Mouse (Mus musculus): ENCODE data around the gene Mmp17. TPM values are rescaled to one million over a fixed set of nuclear protein-coding genes. Genes with fewer than 3 reads are reported as not detected.
A peak's percentile ranks its signal among the peaks of the same experiment; 100 is the strongest.
"Not testable (repeated sequence)": the region's sequence is repeated elsewhere in the genome, so short reads cannot be mapped to it uniquely, and the experiment has no call there.

Gene Mmp17
- polyA plus RNA-seq, 1 experiment from 2014 or later: 2.1 TPM

DNA sequence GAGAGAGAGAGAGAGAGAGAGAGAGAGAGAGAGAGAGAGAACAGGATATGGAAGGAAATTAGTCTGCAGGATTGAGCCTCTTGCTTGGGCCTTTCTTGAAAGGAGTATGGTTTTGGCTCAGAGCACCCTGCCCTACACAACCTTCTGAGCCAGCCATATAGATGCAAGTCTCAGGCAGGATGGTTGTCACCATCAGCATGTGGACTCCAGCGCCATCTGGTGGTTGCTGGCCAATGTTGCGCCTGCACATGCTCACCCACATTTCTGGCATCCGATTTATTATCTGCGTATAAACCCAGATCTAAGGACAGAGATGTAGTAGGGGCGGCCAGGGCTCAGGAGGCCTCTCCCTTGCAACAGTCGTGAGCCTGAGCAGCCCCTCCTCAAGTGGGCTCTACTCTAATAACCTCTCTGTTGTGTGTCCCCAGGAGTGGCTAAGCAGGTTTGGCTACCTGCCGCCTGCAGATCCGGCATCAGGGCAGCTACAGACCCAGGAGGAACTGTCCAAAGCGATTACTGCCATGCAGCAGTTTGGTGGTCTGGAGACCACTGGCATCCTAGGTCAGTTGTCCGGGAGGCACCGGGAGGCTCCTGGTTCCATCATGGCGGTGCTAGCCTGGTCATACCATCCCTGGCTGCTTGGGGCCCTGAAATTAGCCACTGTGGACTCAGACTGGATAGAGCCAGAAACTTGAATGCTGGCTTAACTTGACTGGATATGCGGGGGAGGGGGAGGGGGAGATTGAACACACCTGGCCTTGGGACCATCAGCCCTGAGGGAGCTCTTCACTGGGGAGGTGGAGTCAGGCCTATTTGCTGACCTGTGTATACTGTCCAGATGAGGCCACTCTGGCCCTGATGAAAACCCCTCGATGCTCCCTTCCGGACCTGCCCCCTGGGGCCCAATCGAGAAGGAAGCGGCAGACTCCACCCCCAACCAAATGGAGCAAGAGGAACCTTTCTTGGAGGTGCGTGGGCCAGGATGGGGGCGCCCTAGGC is 10.4 kb downstream of the Mmp17 start:
- ATAC-seq (ENCODE audit: low FRiP score, low read depth): peak; percentile 53
- 34% methylated on average over 19 of the region's 19 CpGs for WGBS
- H3K9me3 ChIP-seq: 0 out of 2 replicates have a peak, but pooled peaks cover 4% of the 10 kb centered on the region
- H3K4me3 ChIP-seq: no peak overlapping the region
- H3K4me2 ChIP-seq (replicated peaks): no peak overlapping the region
- no peak overlapping the region for H3K9ac ChIP-seq
- H3K27ac ChIP-seq: no peak overlapping the region
- 0 out of 2 replicates have a peak, but pooled peaks cover 3% of the 10 kb centered on the region for H3K4me1 ChIP-seq
- H3K36me3 ChIP-seq: no peaks in the 10 kb centered on the region
- H3K27me3 ChIP-seq: peaks cover 18% of the 10 kb centered on the region; the same call in 1 of the 2 replicates

- WGBS: 32% methylated on average over 16 of the region's 16 CpGs
- Histone ChIP-seq H3K27ac (no peak overlapping the region), H3K9me3 (0 out of 2 replicates have a peak, but pooled peaks cover 4% of the 10 kb centered on the region), H3K9ac (no peak overlapping the region), H3K36me3 (no peaks in the 10 kb centered on the region), H3K27me3 (no peaks in the 10 kb centered on the region), H3K4me2 (replicated peaks) (no peak overlapping the region), H3K4me3 (no peak overlapping the region), H3K4me1 (no peaks in the 10 kb centered on the region)
- ATAC-seq (ENCODE audit: low FRiP score, low read depth): no peak
Measured at GRCm38 (mm10) chr5:129602071-129602487, 18.1 kb downstream of the Mmp17 start.

GRCm38 (mm10) chr5:129607476-129607875 is 23.5 kb downstream of the Mmp17 start:
- 75% methylated on average over 8 of the region's 8 CpGs for WGBS
- Histone ChIP-seq H3K4me2 (replicated peaks) (no peak overlapping the region), H3K4me3 (no peak overlapping the region), H3K27me3 (no peaks in the 10 kb centered on the region), H3K4me1 (no peaks in the 10 kb centered on the region), H3K9ac (no peak overlapping the region), H3K27ac (no peak overlapping the region), H3K9me3 (no peaks in the 10 kb centered on the region), H3K36me3 (no peaks in the 10 kb centered on the region)
- ATAC-seq (ENCODE audit: low FRiP score, low read depth): no peak

DNA sequence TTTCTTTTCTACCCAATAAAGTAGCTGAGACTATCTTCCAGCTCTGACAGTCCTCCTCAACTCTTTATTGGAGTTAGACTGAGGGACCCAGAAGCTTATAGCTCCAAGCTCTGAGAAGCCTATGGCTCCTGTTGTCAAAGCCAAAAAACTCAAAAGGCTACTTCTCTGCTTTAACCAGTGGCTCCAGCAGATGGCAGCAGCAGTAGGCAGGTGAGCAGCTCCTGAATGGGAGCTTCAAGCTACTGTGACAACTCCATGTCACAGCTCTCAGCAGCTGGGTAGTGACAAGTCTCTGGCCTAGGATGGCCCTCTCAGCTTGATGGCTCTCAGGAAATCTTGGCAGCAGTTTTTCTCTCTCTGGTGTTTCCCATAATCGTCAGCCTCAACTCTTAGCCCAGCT is 27.1 kb downstream of the Mmp17 start:
- no peak overlapping the region for H3K4me3 ChIP-seq

GRCm38 (mm10) chr5:129620600-129620999 is 36.6 kb downstream of the Mmp17 start:
- WGBS: 59% methylated on average over 9 of the region's 9 CpGs
- H3K9me3 ChIP-seq; H3K36me3 ChIP-seq; H3K4me1 ChIP-seq; ATAC-seq (ENCODE audit: low FRiP score, low read depth); H3K4me3 ChIP-seq; H3K4me2 ChIP-seq (replicated peaks); H3K27me3 ChIP-seq; H3K9ac ChIP-seq; H3K27ac ChIP-seq: not testable (repeated sequence)

More for the DNA sequence above, 27.1 kb downstream of the Mmp17 start:
- ATAC-seq (ENCODE audit: low FRiP score, low read depth): no peak
- no peaks in the 10 kb centered on the region for H3K4me1 ChIP-seq
- no peaks in the 10 kb centered on the region for H3K9me3 ChIP-seq
- no peaks in the 10 kb centered on the region for H3K36me3 ChIP-seq
- H3K4me2 ChIP-seq (replicated peaks): no peak overlapping the region
- WGBS: 21% methylated on average over 1 of the region's 1 CpGs
- H3K9ac ChIP-seq: no peak overlapping the region
- H3K27ac ChIP-seq: no peak overlapping the region
- no peaks in the 10 kb centered on the region for H3K27me3 ChIP-seq

DNA sequence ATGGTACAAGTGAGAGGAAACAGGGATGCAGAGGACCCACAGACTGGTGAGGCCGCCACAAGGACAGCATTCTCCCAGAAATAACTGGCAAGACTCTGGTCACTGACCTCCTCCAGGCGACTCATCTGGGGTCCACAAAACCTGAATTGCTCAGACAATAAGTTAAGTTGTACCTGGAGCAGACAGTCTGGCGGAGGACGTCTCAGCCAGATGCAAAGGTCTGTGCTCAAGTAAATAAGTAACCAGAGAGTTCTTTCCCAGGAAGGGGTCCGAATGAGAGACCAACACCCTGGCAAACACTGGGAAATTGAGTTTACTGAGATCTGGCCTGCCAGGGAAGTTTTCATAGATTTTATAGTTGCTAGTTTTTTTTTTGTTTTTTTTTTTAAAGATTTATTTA is 37.4 kb downstream of the Mmp17 start:
- Histone ChIP-seq H3K4me3 (no peak overlapping the region), H3K27ac (no peak overlapping the region), H3K4me2 (replicated peaks) (no peak overlapping the region), H3K27me3 (no peaks in the 10 kb centered on the region), H3K36me3 (no peaks in the 10 kb centered on the region), H3K9ac (no peak overlapping the region), H3K9me3 (no peaks in the 10 kb centered on the region), H3K4me1 (no peaks in the 10 kb centered on the region)
- WGBS: 86% methylated on average over 5 of the region's 5 CpGs
- no peak for ATAC-seq (ENCODE audit: low FRiP score, low read depth)

GRCm38 (mm10) chr5:129626099-129626498 is 42.1 kb downstream of the Mmp17 start:
- Histone ChIP-seq H3K27me3 (no peaks in the 10 kb centered on the region), H3K4me1 (no peaks in the 10 kb centered on the region), H3K4me2 (replicated peaks) (no peak overlapping the region), H3K9ac (no peak overlapping the region), H3K27ac (no peak overlapping the region), H3K36me3 (no peaks in the 10 kb centered on the region), H3K9me3 (no peaks in the 10 kb centered on the region), H3K4me3 (no peak overlapping the region)
- 80% methylated on average over 6 of the region's 6 CpGs for WGBS
- no peak for ATAC-seq (ENCODE audit: low FRiP score, low read depth)

GRCm38 (mm10) chr5:129626586-129626985 is 42.6 kb downstream of the Mmp17 start:
- not testable (repeated sequence) for H3K9ac ChIP-seq; ATAC-seq (ENCODE audit: low FRiP score, low read depth); H3K36me3 ChIP-seq; H3K4me1 ChIP-seq; H3K27me3 ChIP-seq; H3K4me2 ChIP-seq (replicated peaks); H3K4me3 ChIP-seq; H3K9me3 ChIP-seq; H3K27ac ChIP-seq
- 73% methylated on average over 4 of the region's 4 CpGs for WGBS

- not testable (repeated sequence) for H3K27ac ChIP-seq; H3K4me1 ChIP-seq; H3K4me3 ChIP-seq; H3K36me3 ChIP-seq; ATAC-seq (ENCODE audit: low FRiP score, low read depth); H3K27me3 ChIP-seq; H3K4me2 ChIP-seq (replicated peaks); H3K9ac ChIP-seq; H3K9me3 ChIP-seq
- 84% methylated on average over 2 of the region's 2 CpGs for WGBS
Measured at GRCm38 (mm10) chr5:129632270-129633250, 48.6 kb downstream of the Mmp17 start.

DNA sequence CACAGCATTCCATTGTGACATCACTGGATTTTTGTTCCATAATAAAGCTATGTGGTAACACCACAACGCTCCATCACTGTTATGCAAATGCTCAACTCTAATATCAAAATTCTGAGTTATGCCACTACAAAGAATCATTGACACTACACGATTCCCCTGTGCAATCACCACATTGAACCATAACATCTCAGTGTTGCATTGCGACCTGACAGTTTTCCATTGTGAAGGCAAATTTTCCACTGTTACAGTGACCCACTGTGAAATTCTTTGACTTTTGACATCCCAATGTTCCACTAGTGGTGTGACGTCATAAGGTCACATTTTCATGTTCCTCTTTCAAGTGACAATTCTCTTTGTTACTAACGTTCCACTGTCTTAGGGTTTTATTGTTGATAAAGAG is 66.9 kb downstream of the Mmp17 start:
- no peaks in the 10 kb centered on the region for H3K4me1 ChIP-seq
- H3K4me2 ChIP-seq (replicated peaks): no peak overlapping the region
- no peak overlapping the region for H3K9ac ChIP-seq
- WGBS: 94% methylated on average over 5 of the region's 5 CpGs
- peaks cover 21% of the 10 kb centered on the region for H3K36me3 ChIP-seq
- H3K4me3 ChIP-seq: no peak overlapping the region
- H3K27ac ChIP-seq: no peak overlapping the region
- no peaks in the 10 kb centered on the region for H3K9me3 ChIP-seq
- ATAC-seq (ENCODE audit: low FRiP score, low read depth): no peak
- no peaks in the 10 kb centered on the region for H3K27me3 ChIP-seq

DNA sequence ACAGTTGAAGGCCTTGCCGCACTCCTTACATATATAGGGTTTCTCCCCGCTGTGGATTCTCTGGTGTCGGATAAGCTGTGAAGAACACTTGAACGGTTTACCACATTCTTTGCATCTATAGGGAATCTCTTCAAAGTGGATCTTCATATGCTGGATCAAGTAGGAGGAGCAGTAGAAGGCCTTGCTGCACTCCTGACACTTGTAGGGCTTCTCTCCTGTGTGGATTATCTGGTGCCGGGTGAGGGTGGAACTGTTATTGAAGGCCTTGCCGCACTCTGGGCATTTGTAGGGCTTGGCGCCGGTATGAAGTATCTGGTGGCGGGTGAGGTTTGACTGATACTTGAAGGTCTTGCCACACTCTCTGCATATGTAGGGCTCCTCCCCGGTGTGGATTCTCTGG is 73.0 kb downstream of the Mmp17 start:
- Histone ChIP-seq H3K27me3 (no peaks in the 10 kb centered on the region), H3K9ac (no peak overlapping the region), H3K4me1 (no peaks in the 10 kb centered on the region), H3K9me3 (no peaks in the 10 kb centered on the region), H3K27ac (no peak overlapping the region), H3K36me3 (peaks cover 63% of the 10 kb centered on the region), H3K4me3 (no peak overlapping the region), H3K4me2 (replicated peaks) (no peak overlapping the region)
- no peak for ATAC-seq (ENCODE audit: low FRiP score, low read depth)
- 97% methylated on average over 10 of the region's 10 CpGs for WGBS

DNA sequence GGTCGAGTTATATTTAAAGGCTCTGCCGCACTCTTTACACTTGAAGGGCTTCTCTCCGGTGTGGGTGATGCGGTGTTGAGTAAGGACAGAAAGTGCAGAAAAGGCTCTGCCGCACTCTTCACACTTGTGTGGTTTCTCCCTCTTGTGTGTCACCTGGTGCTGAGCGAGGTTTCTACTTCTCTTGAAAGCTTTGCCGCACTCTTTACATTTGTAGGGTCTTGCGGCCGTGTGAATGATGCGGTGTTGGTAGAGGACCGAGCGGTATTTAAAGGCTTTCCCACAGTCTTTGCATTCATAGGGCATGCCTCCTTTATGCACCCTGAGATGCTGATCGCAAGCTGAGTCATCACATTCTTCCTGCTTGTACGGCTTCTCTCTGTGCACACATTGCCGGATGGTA is 74.0 kb downstream of the Mmp17 start:
- peaks cover 59% of the 10 kb centered on the region for H3K36me3 ChIP-seq
- no peak for ATAC-seq (ENCODE audit: low FRiP score, low read depth)

More for the DNA sequence above, 74.0 kb downstream of the Mmp17 start:
- no peak overlapping the region for H3K4me2 ChIP-seq (replicated peaks)
- 97% methylated on average over 15 of the region's 15 CpGs for WGBS
- H3K9ac ChIP-seq: no peak overlapping the region
- no peaks in the 10 kb centered on the region for H3K27me3 ChIP-seq
- no peak overlapping the region for H3K4me3 ChIP-seq
- no peaks in the 10 kb centered on the region for H3K9me3 ChIP-seq
- H3K4me1 ChIP-seq: no peaks in the 10 kb centered on the region
- no peak overlapping the region for H3K27ac ChIP-seq

All from limb, embryonic 13.5 days (tissue).